Mouse (Mus musculus) liver, embryonic 11.5 days (tissue): ENCODE data around the gene Plcl2. TPM values are rescaled to one million over a fixed set of nuclear protein-coding genes. Genes with fewer than 3 reads are reported as not detected.
"Not testable (repeated sequence)": the region's sequence is repeated elsewhere in the genome, so short reads cannot be mapped to it uniquely, and the experiment has no call there.

Experiments
- ATAC-seq: fragments of 200-750 bp; cut with Nextera tagmentation; replicated peaks from 2 replicates; pipeline ENCODE4 v1.8.0; 2017; ENCODE audit warnings: moderate number of reproducible peaks, mild to moderate bottlenecking, moderate TSS enrichment, moderate library complexity; ENCODE audit not compliant: low FRiP score
- DNase-seq: peaks from one replicate; pipeline ENCODE4 v3.0.0-alpha.2; 2017; ENCODE audit warnings: low spot score
- H3K27ac ChIP-seq: fragments of 300-500 bp; sonication (generic); 2 replicates; pipeline ENCODE4 v1.5.1; 2014; ENCODE audit warnings: mild to moderate bottlenecking, low read depth, low read length, control low read depth
- H3K27me3 ChIP-seq: fragments of 300-500 bp; sonication (generic); replicated peaks from 2 replicates; pipeline ENCODE4 v1.6.1; 2014; ENCODE audit warnings: low read length, mixed read lengths; ENCODE audit not compliant: control insufficient read depth, insufficient read depth
- H3K36me3 ChIP-seq: fragments of 300-500 bp; sonication (generic); 2 replicates; pipeline ENCODE4 v1.6.1; 2014; ENCODE audit warnings: mild to moderate bottlenecking, low read length, moderate library complexity, mixed read lengths; ENCODE audit not compliant: control insufficient read depth, insufficient read depth
- H3K4me1 ChIP-seq: fragments of 300-500 bp; sonication (generic); replicated peaks from 2 replicates; pipeline ENCODE4 v1.6.1; 2014; ENCODE audit warnings: low read length, mixed read lengths; ENCODE audit not compliant: control insufficient read depth, insufficient read depth
- H3K4me2 ChIP-seq: fragments of 300-500 bp; sonication (generic); 2 replicates; pipeline ENCODE4 v1.6.1; 2014; ENCODE audit warnings: mild to moderate bottlenecking, control low read depth, moderate library complexity
- H3K4me3 ChIP-seq: fragments of 300-500 bp; sonication (generic); 2 replicates; pipeline ENCODE4 v1.5.1; 2014; ENCODE audit warnings: low read depth, low read length, control low read depth
- H3K9ac ChIP-seq: fragments of 300-500 bp; sonication (generic); 2 replicates; pipeline ENCODE4 v1.6.1; 2014; ENCODE audit warnings: low read depth, low read length, control low read depth
- H3K9me3 ChIP-seq: fragments of 300-500 bp; sonication (generic); 2 replicates; pipeline ENCODE4 v1.6.1; 2016; ENCODE audit warnings: low read length, inconsistent platforms, mixed read lengths; ENCODE audit not compliant: control insufficient read depth
- WGBS: fragments of 180-500 bp; shearing (Covaris S2); extraction: QIAGEN DNeasy Blood & Tissue Kit; methylation state at CpG from one replicate; pipeline ENCODE4 v1.1.7; 2014; 5-methylcytosine and 5-hydroxymethylcytosine counted together
- polyA plus RNA-seq: library from polyadenylated mRNA; unstranded; fragments of >200 nt; fragmentation: Nextera tagmentation; extraction: Ambion mirVana; gene quantifications from 2 replicates; pipeline ENCODE4 v1.2.1, GENCODE M21; 2014

Gene Plcl2
- polyA plus RNA-seq, 1 experiment from 2014 or later, result 3.4 TPM

DNA sequence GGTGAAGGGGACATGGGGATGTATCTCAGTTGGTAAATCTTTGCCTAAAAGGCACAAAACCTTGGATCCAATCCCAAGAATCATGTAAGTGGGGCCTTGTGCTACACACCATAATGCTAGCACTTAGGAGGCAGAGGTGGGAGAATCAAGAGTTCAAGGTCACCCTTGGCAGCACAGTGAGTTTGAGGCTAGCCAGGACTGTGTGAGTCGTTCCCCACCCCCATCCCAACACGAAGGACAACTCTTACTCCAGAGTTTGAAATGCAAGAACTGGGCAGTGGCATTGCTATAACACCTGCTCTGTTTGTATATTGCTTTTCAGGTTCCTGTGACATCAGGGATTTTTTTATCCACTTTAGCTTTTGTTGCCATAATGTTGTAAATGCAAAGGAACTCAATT is 28.6 kb downstream of the Plcl2 start:
- Histone ChIP-seq H3K4me2 (no peak overlapping the region), H3K4me3 (no peak overlapping the region), H3K4me1 (no peaks in the 10 kb centered on the region), H3K36me3 (no peaks in the 10 kb centered on the region), H3K27ac (no peak overlapping the region), H3K27me3 (no peaks in the 10 kb centered on the region), H3K9ac (no peak overlapping the region), H3K9me3 (no peaks in the 10 kb centered on the region)
- ATAC-seq, result no peak
- 81% methylated on average over 2 of the region's 2 CpGs for WGBS
- DNase-seq, result no peak

DNA sequence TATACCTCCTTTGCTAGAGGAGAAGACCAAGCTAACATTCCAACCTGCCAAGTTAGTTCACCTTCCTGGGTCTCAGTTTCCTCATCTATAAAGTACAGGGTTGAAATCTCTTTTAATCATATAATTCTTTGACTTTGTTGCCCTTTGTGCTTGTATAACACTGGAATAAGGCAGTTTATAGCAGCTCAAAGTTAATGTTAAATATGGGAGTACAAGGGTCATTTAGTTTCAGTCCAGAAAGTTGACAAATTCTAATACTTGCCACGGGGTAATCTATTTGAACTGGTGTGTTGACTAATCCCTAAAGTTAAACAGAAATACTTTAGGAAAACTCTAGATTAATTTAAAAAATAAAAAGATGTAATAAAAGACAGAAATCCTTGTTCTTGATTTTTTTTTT is 35.7 kb downstream of the Plcl2 start:
- H3K27ac ChIP-seq, result no peak overlapping the region
- H3K9me3 ChIP-seq, result no peaks in the 10 kb centered on the region
- 0 out of 2 replicates have a peak, but pooled peaks cover 3% of the 10 kb centered on the region for H3K4me1 ChIP-seq
- H3K9ac ChIP-seq, result no peak overlapping the region
- no peak for ATAC-seq
- no peak overlapping the region for H3K4me3 ChIP-seq
- no peak overlapping the region for H3K4me2 ChIP-seq
- H3K27me3 ChIP-seq, result no peaks in the 10 kb centered on the region
- H3K36me3 ChIP-seq, result no peaks in the 10 kb centered on the region
- no peak for DNase-seq
- 69% methylated on average over 1 of the region's 1 CpGs for WGBS

DNA sequence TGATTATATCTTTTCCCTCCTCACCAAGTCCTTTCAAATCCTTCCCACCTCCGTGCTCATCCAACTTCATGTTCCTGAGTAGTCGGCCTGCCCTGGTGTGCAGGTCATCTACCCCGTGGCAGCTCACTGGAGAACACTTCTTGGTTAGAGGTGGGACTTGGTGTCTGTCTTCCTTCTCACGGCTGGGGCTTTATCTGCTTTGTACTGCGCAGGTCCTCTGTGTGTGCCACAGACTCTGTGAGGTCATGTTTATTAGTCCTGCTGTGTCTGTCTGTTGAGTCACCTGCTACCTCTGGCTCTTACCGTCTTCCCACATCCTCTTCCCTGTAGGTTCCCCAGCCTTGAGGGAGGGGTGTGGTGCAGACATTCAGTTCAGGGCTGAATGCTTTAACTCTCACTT is 36.1 kb downstream of the Plcl2 start:
- H3K4me1 ChIP-seq, result 0 out of 2 replicates have a peak, but pooled peaks cover 3% of the 10 kb centered on the region
- WGBS, result 53% methylated on average over 6 of the region's 6 CpGs
- no peak overlapping the region for H3K4me2 ChIP-seq
- no peak for ATAC-seq
- no peaks in the 10 kb centered on the region for H3K9me3 ChIP-seq
- H3K27ac ChIP-seq, result no peak overlapping the region
- no peak overlapping the region for H3K9ac ChIP-seq
- no peak overlapping the region for H3K4me3 ChIP-seq
- no peaks in the 10 kb centered on the region for H3K27me3 ChIP-seq
- no peak for DNase-seq
- no peaks in the 10 kb centered on the region for H3K36me3 ChIP-seq

DNA sequence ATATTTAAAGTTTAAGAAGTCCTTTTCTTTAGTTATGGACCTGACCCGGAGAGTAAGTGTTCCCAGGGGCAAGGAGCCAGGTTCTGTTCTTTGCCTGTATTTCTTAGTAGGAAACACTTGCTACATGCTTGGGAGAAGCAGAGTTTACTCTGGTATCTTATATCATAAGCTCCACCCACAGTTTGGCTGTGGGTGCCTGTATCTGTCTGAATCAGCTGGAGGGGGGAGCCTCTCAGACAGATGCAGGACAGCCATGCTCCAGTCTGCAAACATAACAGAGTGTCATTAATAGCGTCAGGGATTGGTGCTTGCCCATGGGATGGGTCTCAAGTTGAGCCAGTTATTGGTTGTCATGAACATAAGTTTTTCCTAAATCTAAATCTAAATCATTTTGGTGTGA is 42.9 kb downstream of the Plcl2 start:
- Histone ChIP-seq H3K4me2 (no peak overlapping the region), H3K27me3 (no peaks in the 10 kb centered on the region), H3K9ac (no peak overlapping the region), H3K9me3 (no peaks in the 10 kb centered on the region), H3K27ac (no peak overlapping the region), H3K4me3 (no peak overlapping the region), H3K36me3 (no peaks in the 10 kb centered on the region), H3K4me1 (peaks cover 3% of the 10 kb centered on the region; the same call in 1 of the 2 replicates)
- DNase-seq (no peak), ATAC-seq (peak; percentile 85)
- WGBS, result 68% methylated on average over 2 of the region's 2 CpGs

DNA sequence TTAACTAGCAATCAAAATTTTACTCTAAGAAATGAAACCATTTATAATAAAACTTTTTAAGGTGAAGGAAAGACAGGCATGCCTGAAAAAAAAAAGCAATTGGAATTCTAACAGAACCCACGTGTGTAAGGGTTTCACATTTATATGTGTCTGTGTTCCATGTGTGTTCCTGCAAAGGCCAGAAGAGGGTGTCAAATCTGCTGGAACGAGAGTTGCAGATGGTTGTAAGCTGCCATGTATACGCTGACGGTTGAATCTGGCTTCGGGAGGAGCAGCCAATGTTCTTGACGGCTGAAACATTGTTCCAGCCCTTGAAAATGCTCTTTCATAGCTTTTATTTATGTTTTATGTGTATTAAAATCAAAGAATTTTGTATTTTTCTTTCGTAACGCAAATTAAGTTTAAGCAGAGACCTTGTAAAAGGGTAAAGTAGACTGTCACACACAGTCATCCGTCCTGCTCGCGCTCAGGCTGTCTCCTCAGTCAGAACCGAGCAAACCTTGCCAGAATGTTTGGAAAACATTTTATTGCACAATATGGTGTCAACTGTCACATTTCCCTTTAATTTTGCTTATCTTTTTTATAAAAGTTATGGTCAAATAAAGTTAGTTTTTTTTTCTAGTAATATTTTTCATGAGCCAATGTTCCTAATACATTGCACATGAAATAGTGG is 48.5 kb downstream of the Plcl2 start:
- Histone ChIP-seq H3K9ac (no peak overlapping the region), H3K27ac (no peak overlapping the region), H3K27me3 (no peaks in the 10 kb centered on the region), H3K9me3 (no peaks in the 10 kb centered on the region), H3K4me1 (no peaks in the 10 kb centered on the region), H3K4me2 (no peak overlapping the region), H3K4me3 (no peak overlapping the region), H3K36me3 (no peaks in the 10 kb centered on the region)
- no peak for ATAC-seq
- whole genome bisulfite sequencing, result 86% methylated on average over 12 of the region's 12 CpGs
- no peak for DNase-seq

DNA sequence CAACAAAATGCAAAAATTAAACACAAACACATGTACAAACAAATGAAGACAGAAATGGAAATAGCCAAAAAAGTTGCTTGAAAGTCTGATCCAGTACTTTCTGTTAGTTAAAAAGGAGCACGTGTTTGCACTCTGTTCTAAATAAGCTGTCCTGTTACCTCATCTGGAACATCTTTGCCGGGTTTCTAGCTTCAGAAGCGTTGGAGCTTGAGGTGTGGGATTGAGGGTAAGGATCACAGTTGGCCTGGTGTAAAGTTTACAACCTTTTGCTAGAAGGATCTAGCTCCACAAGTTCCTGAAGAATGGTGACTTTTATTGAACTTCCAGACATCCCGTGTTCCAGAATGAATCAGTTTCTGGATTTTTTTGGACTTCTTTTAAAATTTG is 49.0 kb downstream of the Plcl2 start:
- no peaks in the 10 kb centered on the region for H3K36me3 ChIP-seq
- H3K4me1 ChIP-seq, result no peaks in the 10 kb centered on the region
- no peak for DNase-seq
- no peaks in the 10 kb centered on the region for H3K27me3 ChIP-seq
- no peak overlapping the region for H3K4me3 ChIP-seq
- ATAC-seq, result no peak
- 84% methylated on average over 4 of the region's 4 CpGs for WGBS
- no peak overlapping the region for H3K9ac ChIP-seq
- no peak overlapping the region for H3K27ac ChIP-seq
- no peaks in the 10 kb centered on the region for H3K9me3 ChIP-seq
- H3K4me2 ChIP-seq, result no peak overlapping the region

DNA sequence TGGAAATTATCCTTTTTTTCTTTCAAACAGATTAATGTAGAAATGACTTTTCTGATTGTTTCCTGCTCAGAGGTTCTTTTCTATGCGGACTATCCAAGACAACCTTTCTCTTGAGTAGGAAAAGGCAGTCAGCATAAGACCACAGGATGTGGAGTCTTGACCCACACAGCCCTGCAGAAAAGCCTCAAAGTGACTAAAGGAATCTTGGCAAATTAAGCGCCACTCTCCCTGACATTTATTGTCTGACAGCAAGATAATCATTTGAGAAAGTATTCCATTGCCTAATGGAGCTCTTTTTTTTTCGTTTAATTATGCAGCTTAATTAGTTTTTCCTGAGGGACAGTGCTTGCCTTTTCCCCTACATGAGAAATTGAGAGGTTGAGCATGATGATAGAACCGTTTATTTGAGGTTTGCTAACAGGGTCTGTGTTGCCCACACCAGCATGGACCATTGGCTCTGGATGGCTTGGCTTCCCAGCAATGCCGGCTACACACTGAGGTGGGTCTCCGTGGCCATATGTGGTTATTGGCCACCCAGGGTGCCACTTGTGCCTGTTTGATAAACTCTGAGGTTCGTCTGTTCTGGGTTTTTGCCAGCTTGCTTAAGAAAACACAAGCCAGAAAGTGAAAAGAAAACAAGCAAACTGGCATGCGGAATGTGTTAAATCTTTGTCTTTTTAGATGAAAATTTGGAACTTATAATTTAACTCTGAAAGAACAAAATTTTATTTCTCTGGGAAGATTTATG is 56.3 kb downstream of the Plcl2 start:
- 52% methylated on average over 8 of the region's 8 CpGs for WGBS
- no peak for ATAC-seq
- no peaks in the 10 kb centered on the region for H3K4me1 ChIP-seq
- H3K9ac ChIP-seq, result no peak overlapping the region
- H3K36me3 ChIP-seq, result no peaks in the 10 kb centered on the region
- no peak overlapping the region for H3K27ac ChIP-seq
- H3K4me3 ChIP-seq, result no peak overlapping the region
- DNase-seq, result no peak
- no peaks in the 10 kb centered on the region for H3K27me3 ChIP-seq
- H3K9me3 ChIP-seq, result no peaks in the 10 kb centered on the region
- H3K4me2 ChIP-seq, result no peak overlapping the region

DNA sequence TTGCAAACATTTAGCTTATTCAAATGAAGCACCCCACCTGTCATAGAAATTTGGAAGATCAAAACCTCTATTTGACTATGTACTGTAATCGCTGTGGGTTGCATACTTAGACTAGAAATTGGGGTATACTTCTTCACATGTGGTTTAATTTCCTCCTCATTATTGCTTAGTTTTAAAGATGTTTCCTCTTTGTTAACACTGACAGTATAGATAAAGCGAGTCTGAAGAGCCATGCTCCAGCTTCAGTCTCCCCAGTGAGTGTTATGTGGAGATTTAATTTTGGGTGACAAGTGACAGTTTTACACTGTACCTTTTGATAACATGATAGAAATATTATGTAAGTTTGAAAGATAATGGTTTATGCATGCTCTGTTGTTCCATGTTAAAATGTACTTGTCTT is 59.6 kb downstream of the Plcl2 start:
- H3K4me1 ChIP-seq, result peaks cover 2% of the 10 kb centered on the region; the same call in 1 of the 2 replicates

DNA sequence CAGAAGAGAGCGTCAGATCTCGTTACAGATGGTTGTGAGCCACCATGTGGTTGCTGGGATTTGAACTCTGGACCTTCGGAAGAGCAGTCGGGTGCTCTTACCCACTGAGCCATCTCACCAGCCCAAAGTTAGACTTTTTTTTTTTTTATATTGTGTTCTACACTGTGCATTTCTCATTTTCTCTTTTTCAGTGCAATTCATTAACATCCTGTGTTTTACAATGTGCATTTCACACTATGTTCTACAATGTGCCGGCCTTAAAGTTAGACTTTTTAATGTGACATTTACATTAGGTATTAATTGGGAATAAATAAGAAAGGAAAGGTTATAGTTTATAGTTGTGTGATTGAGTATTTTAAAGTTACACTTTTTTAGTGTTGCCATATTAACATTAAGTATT is 61.0 kb downstream of the Plcl2 start:
- not testable (repeated sequence) for H3K4me3 ChIP-seq, H3K9ac ChIP-seq, H3K27me3 ChIP-seq, H3K4me1 ChIP-seq, DNase-seq, H3K36me3 ChIP-seq, H3K9me3 ChIP-seq, ATAC-seq, H3K4me2 ChIP-seq, H3K27ac ChIP-seq
- WGBS, result 98% methylated on average over 5 of the region's 5 CpGs

More for the DNA sequence above, 59.6 kb downstream of the Plcl2 start:
- H3K27me3 ChIP-seq, result no peaks in the 10 kb centered on the region
- H3K4me3 ChIP-seq, result no peak overlapping the region
- no peak overlapping the region for H3K9ac ChIP-seq
- DNase-seq (no peak), ATAC-seq (no peak)
- no peak overlapping the region for H3K27ac ChIP-seq
- WGBS, result 75% methylated on average over 2 of the region's 2 CpGs
- H3K36me3 ChIP-seq, result no peaks in the 10 kb centered on the region
- H3K9me3 ChIP-seq, result no peaks in the 10 kb centered on the region
- H3K4me2 ChIP-seq, result no peak overlapping the region
